Mouse (Mus musculus) neural tube, embryonic 15.5 days (tissue): ENCODE data around the gene Klk1b26. TPM values are rescaled to one million over a fixed set of nuclear protein-coding genes. Genes with fewer than 3 reads are reported as not detected.
"Not testable (repeated sequence)": the region's sequence is repeated elsewhere in the genome, so short reads cannot be mapped to it uniquely, and the experiment has no call there.

Experiments used
- ATAC-seq: fragments of 200-750 bp; cut with Nextera tagmentation; 2 replicates; pipeline ENCODE4 v1.8.0; 2017; ENCODE audit warnings: mild to moderate bottlenecking, moderate TSS enrichment, moderate library complexity; ENCODE audit not compliant: low FRiP score
- H3K27ac ChIP-seq: fragments of 300-500 bp; sonication (generic); replicated peaks from 2 replicates; pipeline ENCODE4 v1.5.1; 2015; ENCODE audit warnings: mild to moderate bottlenecking, inconsistent platforms
- H3K27me3 ChIP-seq: fragments of 300-500 bp; sonication (generic); replicated peaks from 2 replicates; pipeline ENCODE4 v1.6.1; 2015; ENCODE audit warnings: inconsistent platforms
- H3K36me3 ChIP-seq: fragments of 300-500 bp; sonication (generic); 2 replicates; pipeline ENCODE4 v1.6.1; 2015; ENCODE audit warnings: inconsistent platforms
- H3K4me1 ChIP-seq: fragments of 300-500 bp; sonication (generic); 2 replicates; pipeline ENCODE4 v1.6.1; 2015; ENCODE audit warnings: inconsistent platforms
- H3K4me2 ChIP-seq: fragments of 300-500 bp; sonication (generic); 2 replicates; pipeline ENCODE4 v1.6.1; 2015; ENCODE audit warnings: inconsistent platforms, mild to moderate bottlenecking, moderate library complexity
- H3K4me3 ChIP-seq: fragments of 300-500 bp; sonication (generic); replicated peaks from 2 replicates; pipeline ENCODE4 v1.5.1; 2015; ENCODE audit warnings: mild to moderate bottlenecking, inconsistent platforms
- H3K9ac ChIP-seq: fragments of 300-500 bp; sonication (generic); replicated peaks from 2 replicates; pipeline ENCODE4 v1.6.1; 2015; ENCODE audit warnings: mild to moderate bottlenecking, inconsistent platforms
- H3K9me3 ChIP-seq: fragments of 300-500 bp; sonication (generic); replicated peaks from 2 replicates; pipeline ENCODE4 v1.6.1; 2016; ENCODE audit warnings: inconsistent platforms
- WGBS: fragments of 180-500 bp; shearing (Covaris S2); methylation state at CpG from one replicate; pipeline ENCODE4 v1.1.7; 2015; ENCODE audit warnings: mixed read lengths; 5-methylcytosine and 5-hydroxymethylcytosine counted together
- polyA plus RNA-seq: library from polyadenylated mRNA; unstranded; fragments of >200 nt; fragmentation: Nextera tagmentation; extraction: Ambion mirVana; gene quantifications from 2 replicates; pipeline ENCODE4 v1.2.1, GENCODE M21; 2015

The Klk1b26 gene
- polyA plus RNA-seq = not detected in 2 replicates

DNA sequence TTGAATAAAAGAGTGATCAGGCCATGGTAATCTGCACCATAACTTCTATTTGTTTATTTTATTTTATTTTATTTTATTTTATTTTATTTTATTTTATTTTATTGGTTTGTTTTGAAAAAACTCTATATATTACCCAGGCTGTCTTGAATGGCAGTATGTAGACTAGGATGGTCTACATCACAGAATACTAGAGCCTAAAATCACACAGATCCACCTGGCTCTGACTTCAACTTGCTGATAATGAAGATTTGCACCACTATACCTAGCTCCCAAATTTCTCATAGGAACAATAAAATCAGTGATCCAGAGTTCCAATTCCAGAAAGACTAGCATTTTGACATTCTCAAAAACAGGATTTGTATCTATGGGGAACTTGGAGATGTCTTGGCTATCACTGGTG is at the start of gene Klk1b26:
Klk1b26 (plus strand) TSS at position 301 of the 400 bp plus-strand sequence.
- not testable (repeated sequence) for H3K27me3 ChIP-seq, H3K4me3 ChIP-seq, H3K9ac ChIP-seq, H3K36me3 ChIP-seq, H3K4me2 ChIP-seq, H3K27ac ChIP-seq, H3K4me1 ChIP-seq, ATAC-seq, H3K9me3 ChIP-seq

DNA sequence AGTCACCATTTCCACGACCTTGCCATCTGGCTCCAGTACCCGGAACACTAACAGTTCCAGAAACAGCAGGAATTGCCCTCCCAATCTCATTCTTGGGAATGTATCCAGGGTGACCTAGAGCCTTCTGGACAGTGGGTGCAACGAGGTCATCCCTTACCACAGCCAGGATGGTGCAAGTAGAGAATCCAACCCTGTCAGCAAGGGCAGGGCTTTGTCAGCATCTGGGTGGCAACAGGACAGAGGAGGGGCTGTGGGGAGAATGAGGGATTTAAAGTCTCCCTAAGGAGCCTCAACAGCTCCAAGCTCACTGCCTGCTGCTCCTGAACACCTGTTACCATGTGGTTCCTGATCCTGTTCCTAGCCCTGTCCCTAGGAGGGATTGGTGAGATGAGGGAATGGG is 45.5 kb upstream of the Klk1b26 start, which contains the start of gene Klk1b1:
Klk1b1 (plus strand) TSS at position 301 of the 400 bp plus-strand sequence.
- Histone ChIP-seq H3K9me3 (no peaks in the 10 kb centered on the region), H3K9ac (no peak within 1 kb of the TSS), H3K4me3 (no peak within 1 kb of the TSS), H3K4me1 (no peaks in the 10 kb centered on the region), H3K27ac (no peak within 1 kb of the TSS), H3K27me3 (no peaks in the 10 kb centered on the region), H3K4me2 (no peak within 1 kb of the TSS), H3K36me3 (no peaks in the 10 kb centered on the region)
- WGBS = 71% methylated on average over 3 of the region's 3 CpGs
- no peak for ATAC-seq

DNA sequence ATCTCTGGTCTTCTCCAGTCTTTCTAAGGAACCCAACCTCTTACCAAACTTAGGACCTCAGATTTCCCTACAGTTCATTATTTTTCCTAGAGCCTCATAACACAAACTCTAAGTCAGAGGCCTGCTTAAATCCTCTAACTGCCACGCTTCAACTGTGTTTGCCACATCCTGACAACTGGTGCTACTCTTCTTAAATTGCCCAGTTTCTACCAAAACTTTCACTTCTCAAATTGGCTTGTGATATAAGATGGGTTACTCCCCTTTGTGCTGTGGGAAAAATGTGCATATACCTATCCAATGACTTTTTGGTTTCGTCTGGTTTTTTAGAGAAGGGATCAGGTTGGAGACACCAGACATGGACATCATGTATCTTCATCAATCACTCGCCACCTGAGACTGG is 44.9 kb upstream of the Klk1b26 start:
- Histone ChIP-seq H3K4me3 (no peak overlapping the region), H3K27ac (no peak overlapping the region), H3K4me1 (no peaks in the 10 kb centered on the region), H3K27me3 (no peaks in the 10 kb centered on the region), H3K9me3 (no peaks in the 10 kb centered on the region), H3K36me3 (no peaks in the 10 kb centered on the region), H3K9ac (no peak overlapping the region), H3K4me2 (no peak overlapping the region)
- 91% methylated on average over 3 of the region's 3 CpGs for whole genome bisulfite sequencing
- no peak for ATAC-seq

DNA sequence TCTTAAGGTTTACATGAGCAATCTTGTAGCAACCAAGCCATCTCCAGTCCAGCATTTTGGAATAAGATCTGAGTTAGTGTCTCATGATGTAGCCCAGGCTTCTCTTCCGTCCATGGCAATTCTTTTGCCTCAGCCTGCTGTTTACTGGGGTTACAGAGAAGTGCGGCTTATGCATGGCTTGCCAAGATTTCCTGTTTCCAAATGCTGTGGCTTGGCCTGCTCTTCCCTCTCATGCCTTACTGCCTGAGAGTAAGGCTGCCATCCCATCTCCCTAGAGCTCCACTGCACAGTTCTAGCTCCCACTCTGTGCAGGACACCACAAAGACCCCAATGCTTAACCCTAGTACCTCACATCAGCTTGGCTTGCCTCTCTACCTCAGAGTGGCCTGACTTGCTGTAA is 44.4 kb upstream of the Klk1b26 start:
- H3K4me2 ChIP-seq = no peak overlapping the region
- no peak overlapping the region for H3K4me3 ChIP-seq
- no peaks in the 10 kb centered on the region for H3K36me3 ChIP-seq
- no peaks in the 10 kb centered on the region for H3K27me3 ChIP-seq
- H3K27ac ChIP-seq = no peak overlapping the region
- no peaks in the 10 kb centered on the region for H3K4me1 ChIP-seq
- ATAC-seq = no peak
- 89% methylated on average over 2 of the region's 2 CpGs for WGBS
- H3K9ac ChIP-seq = no peak overlapping the region
- H3K9me3 ChIP-seq = no peaks in the 10 kb centered on the region

DNA sequence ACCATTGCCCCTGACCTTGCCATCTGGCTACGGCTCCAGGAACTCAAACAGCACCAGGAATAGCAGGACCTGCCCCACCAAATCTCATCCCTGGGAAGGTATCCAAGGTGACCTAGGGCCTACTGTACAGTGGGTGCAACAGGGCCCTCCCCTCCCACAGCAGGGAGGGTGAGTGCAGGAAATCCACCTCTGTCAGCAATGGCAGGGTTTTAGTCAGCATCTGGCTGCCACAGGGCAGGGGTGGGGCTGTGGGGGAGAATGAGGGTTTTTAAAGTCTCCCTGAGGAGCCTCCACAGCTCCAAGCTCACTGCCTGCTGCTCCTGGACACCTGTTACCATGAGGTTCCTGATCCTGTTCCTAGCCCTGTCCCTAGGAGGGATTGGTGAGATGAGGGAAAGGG is 36.2 kb upstream of the Klk1b26 start, which contains the start of gene Klk1b9:
Klk1b9 (plus strand) TSS at position 301 of the 400 bp plus-strand sequence.
- not testable (repeated sequence) for H3K27me3 ChIP-seq, H3K9ac ChIP-seq, H3K27ac ChIP-seq, H3K4me3 ChIP-seq, H3K4me1 ChIP-seq, H3K9me3 ChIP-seq, H3K4me2 ChIP-seq, H3K36me3 ChIP-seq, ATAC-seq
- 75% methylated on average over 1 of the region's 1 CpGs for WGBS

DNA sequence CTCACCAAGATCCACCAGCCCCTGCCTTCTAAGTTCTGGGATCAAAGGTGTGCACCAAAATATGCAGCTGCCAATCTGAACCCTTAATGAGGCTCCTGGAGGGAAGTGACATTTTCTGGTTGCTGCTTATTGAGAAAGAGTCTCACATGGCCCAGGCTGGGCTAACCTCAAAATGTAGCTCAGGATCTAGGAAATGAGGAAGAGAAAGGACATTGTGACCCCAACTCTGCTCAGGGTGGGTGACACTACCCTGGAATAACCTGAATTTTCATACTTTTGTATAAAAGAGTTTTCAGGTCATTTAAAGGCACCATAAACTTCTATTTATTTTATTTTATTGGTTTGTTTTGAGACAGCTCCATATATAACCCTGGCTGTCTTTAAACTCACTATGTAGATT is 26.3 kb upstream of the Klk1b26 start:
- Histone ChIP-seq H3K27ac (no peak overlapping the region), H3K4me1 (no peaks in the 10 kb centered on the region), H3K9ac (no peak overlapping the region), H3K4me2 (no peak overlapping the region), H3K9me3 (no peaks in the 10 kb centered on the region), H3K4me3 (no peak overlapping the region), H3K27me3 (no peaks in the 10 kb centered on the region), H3K36me3 (no peaks in the 10 kb centered on the region)
- ATAC-seq = no peak

DNA sequence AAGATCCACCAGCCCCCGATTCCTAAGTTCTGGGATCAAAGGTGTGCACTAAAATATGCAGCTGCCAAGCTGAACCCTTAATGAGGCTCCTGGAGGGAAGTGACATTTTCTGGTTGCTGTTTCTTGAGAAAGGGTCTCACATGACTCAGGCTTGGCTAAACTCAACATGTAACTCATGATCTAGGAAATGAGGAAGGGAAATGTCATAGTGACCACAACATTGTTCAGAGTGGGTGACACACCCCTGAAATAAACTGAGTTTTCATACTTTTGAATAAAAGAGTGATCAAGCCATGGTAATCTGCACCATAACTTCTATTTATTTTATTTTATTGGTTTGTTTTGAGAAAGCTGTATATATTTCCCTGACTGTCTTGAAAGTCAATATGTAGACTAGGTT is 17.1 kb upstream of the Klk1b26 start:
- not testable (repeated sequence) for H3K4me2 ChIP-seq, H3K36me3 ChIP-seq, ATAC-seq, H3K9me3 ChIP-seq, H3K4me1 ChIP-seq, H3K9ac ChIP-seq, H3K27me3 ChIP-seq, H3K4me3 ChIP-seq, H3K27ac ChIP-seq
- 68% methylated on average over 1 of the region's 1 CpGs for WGBS

DNA sequence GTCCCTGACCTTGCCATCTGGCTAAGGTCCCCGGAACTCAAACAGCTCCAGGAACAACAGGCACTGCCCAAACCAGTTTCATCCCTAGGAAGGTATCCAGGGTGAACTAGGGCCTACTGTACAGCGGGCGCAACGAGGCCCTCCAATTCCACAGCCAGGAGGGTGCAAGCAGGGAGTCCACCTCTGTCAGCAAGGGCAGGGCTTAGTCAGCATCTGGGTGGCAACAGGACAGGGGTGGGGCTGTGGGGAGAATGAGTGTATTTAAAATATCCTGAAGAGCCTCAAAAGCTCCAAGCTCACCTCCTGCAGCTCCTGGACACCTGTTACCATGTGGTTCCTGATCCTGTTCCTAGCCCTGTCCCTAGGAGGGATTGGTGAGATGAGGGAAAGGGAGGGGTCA is 16.4 kb upstream of the Klk1b26 start, which contains the start of gene Klk1b11:
Klk1b11 (plus strand) TSS at position 301 of the 400 bp plus-strand sequence.
- H3K4me3 ChIP-seq, H3K4me2 ChIP-seq: not testable (repeated sequence)

DNA sequence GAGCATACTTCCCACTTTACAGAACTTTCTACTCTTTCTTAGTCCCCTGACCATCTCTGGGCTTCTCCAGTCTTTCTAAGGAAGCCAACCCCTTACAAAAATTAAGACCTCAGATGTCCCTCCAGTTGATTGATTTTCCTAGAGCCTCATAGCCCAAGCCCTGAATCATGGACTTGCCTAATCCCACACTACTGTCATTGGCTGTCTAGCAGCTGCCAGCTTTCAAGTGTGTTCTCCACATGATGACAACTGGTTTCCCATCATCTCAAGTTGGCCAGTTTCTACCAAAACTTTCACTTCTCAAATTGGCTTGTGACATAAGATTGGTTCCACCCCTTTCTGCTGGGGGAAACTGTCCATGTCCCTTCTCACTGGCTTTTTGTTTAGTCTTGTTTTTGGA is 7.1 kb upstream of the Klk1b26 start:
- no peak overlapping the region for H3K9ac ChIP-seq
- H3K27ac ChIP-seq = no peak overlapping the region
- no peaks in the 10 kb centered on the region for H3K27me3 ChIP-seq
- no peaks in the 10 kb centered on the region for H3K36me3 ChIP-seq
- H3K4me2 ChIP-seq = no peak overlapping the region
- ATAC-seq = no peak
- H3K9me3 ChIP-seq = no peaks in the 10 kb centered on the region
- H3K4me3 ChIP-seq = no peak overlapping the region
- no peaks in the 10 kb centered on the region for H3K4me1 ChIP-seq

More for the DNA sequence above, 16.4 kb upstream of the Klk1b26 start, which contains the start of gene Klk1b11:
- not testable (repeated sequence) for H3K36me3 ChIP-seq, H3K4me1 ChIP-seq, H3K27me3 ChIP-seq, H3K9me3 ChIP-seq, H3K9ac ChIP-seq, ATAC-seq, H3K27ac ChIP-seq
- 83% methylated on average over 4 of the region's 4 CpGs for WGBS

DNA sequence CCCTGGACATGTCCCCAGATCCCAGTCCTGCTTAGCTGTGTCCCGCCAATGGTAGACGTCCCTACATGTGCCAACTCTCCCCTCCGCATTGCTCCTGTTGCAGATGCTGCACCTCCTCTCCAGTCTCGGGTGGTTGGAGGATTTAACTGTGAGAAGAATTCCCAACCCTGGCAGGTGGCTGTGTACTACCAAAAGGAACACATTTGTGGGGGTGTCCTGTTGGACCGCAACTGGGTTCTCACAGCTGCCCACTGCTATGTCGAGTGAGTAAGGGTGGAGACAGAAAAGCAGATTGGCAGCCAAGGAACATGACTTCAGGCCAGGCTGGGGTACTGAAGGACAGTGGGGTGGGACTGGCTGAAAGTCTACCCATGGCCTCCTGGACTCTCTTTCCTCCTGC is 2.7 kb downstream of the Klk1b26 start:
- H3K4me2 ChIP-seq, H3K36me3 ChIP-seq, H3K4me1 ChIP-seq, H3K9me3 ChIP-seq, H3K27ac ChIP-seq, H3K27me3 ChIP-seq, H3K4me3 ChIP-seq, ATAC-seq, H3K9ac ChIP-seq: not testable (repeated sequence)
- 86% methylated on average over 6 of the region's 6 CpGs for WGBS

DNA sequence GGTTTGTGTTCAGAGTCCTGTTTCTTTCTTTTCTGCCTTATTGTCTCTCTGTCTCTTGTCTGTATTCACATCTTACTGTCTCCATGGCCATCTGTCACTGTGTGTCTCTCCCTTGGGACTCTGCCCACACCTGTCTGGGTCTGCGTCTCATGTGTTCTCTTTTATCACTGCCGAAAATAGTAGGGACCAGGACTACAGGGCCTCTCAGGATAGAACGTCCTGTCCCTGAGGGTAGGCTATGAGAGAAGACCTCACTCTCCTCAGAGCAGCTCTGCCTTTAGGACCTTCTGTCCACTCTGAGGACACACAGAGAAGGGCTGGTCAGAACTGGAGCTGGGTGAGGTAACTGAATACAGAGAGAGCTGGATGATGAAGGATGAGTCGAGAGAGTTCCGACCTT is 3.1 kb downstream of the Klk1b26 start:
- 92% methylated on average over 5 of the region's 5 CpGs for WGBS
- H3K9me3 ChIP-seq = no peaks in the 10 kb centered on the region
- ATAC-seq = no peak

DNA sequence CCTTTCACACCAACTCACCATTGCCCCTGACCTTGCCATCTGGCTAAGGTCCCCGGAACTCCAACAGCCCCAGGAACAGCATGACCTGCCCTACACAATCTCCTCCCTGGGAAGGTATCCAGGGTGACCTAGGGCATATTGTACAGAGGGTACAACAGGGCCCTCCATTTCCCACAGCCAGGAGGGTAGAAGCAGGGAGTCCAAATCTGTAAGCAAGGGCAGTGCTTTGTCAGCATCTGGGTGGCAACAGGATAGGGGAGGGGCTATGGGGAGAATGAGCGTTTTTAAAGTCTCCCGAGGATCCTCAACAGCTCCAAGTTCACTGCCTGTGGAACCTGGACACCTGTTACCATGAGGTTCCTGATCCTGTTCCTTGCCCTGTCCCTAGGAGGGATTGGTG is 40.0 kb downstream of the Klk1b26 start, which contains the start of gene Klk1b27:
Klk1b27 (plus strand) TSS at position 301 of the 400 bp plus-strand sequence.
- not testable (repeated sequence) for H3K4me2 ChIP-seq, H3K9ac ChIP-seq, H3K27ac ChIP-seq, H3K4me1 ChIP-seq, H3K4me3 ChIP-seq, H3K36me3 ChIP-seq, H3K9me3 ChIP-seq, ATAC-seq, H3K27me3 ChIP-seq
- 75% methylated on average over 3 of the region's 3 CpGs for WGBS

More for the DNA sequence above, 3.1 kb downstream of the Klk1b26 start:
- H3K4me2 ChIP-seq = no peak overlapping the region
- no peaks in the 10 kb centered on the region for H3K36me3 ChIP-seq
- no peak overlapping the region for H3K27ac ChIP-seq
- no peaks in the 10 kb centered on the region for H3K4me1 ChIP-seq
- no peaks in the 10 kb centered on the region for H3K27me3 ChIP-seq
- no peak overlapping the region for H3K9ac ChIP-seq
- no peak overlapping the region for H3K4me3 ChIP-seq
